Mouse (Mus musculus) heart, postnatal 0 days (tissue): Measurements from ENCODE around the gene Urb1.

Experiments
- CTCF ChIP-seq: IDR thresholded peaks from 2 replicates; pipeline ENCODE4 v1.5.1; 2016; ENCODE audit warnings: antibody characterized with exemption, control low read depth, low read depth
- EP300 ChIP-seq: IDR thresholded peaks from 2 replicates; pipeline ENCODE4 v1.6.1; 2016; ENCODE audit warnings: antibody characterized with exemption, low read depth

- TF ChIP-seq CTCF = no peak
- TF ChIP-seq EP300 = no peak
Measured at GRCm38 (mm10) chr16:90822981-90823380, 12.8 kb upstream of the Urb1 start.
